Mouse (Mus musculus) intestine, embryonic 14.5 days (tissue): ENCODE measurements around the gene Desi2. TPM values are rescaled to one million over a fixed set of nuclear protein-coding genes. Genes with fewer than 3 reads are reported as not detected.
"Not testable (repeated sequence)": the region's sequence is repeated elsewhere in the genome, so short reads cannot be mapped to it uniquely, and the experiment has no call there.

Source experiments
- ATAC-seq: fragments of 200-750 bp; cut with Nextera tagmentation; replicated peaks from 2 replicates; pipeline ENCODE4 v1.8.0; 2017; ENCODE audit warnings: low read depth, moderate number of reproducible peaks, moderate TSS enrichment, moderate library complexity; ENCODE audit not compliant: low FRiP score, low TSS enrichment
- DNase-seq: peaks from one replicate; pipeline ENCODE4 v3.0.0-alpha.2; 2018; ENCODE audit warnings: low spot score
- H3K27ac ChIP-seq: fragments of 300-500 bp; sonication (generic); 2 replicates; pipeline ENCODE4 v1.5.1; 2014; ENCODE audit warnings: low read depth, mild to moderate bottlenecking, control low read depth
- H3K27me3 ChIP-seq: fragments of 300-500 bp; sonication (generic); replicated peaks from 2 replicates; pipeline ENCODE4 v1.6.1; 2014; ENCODE audit warnings: low read length, control low read depth; ENCODE audit not compliant: control insufficient read depth, insufficient read depth
- H3K36me3 ChIP-seq: fragments of 300-500 bp; sonication (generic); 2 replicates; pipeline ENCODE4 v1.6.1; 2014; ENCODE audit warnings: low read length, control low read depth; ENCODE audit not compliant: control insufficient read depth, insufficient read depth
- H3K4me1 ChIP-seq: fragments of 300-500 bp; sonication (generic); replicated peaks from 2 replicates; pipeline ENCODE4 v1.6.1; 2014; ENCODE audit warnings: low read length, control low read depth, mixed read lengths; ENCODE audit not compliant: control insufficient read depth, insufficient read depth
- H3K4me2 ChIP-seq: fragments of 300-500 bp; sonication (generic); 2 replicates; pipeline ENCODE4 v1.6.1; 2014; ENCODE audit warnings: low read length
- H3K4me3 ChIP-seq: fragments of 300-500 bp; sonication (generic); 2 replicates; pipeline ENCODE4 v1.5.1; 2014; ENCODE audit warnings: low read depth, low read length, control low read depth, mixed read lengths
- H3K9ac ChIP-seq: fragments of 300-500 bp; sonication (generic); 2 replicates; pipeline ENCODE4 v1.6.1; 2014; ENCODE audit warnings: mild to moderate bottlenecking, low read length
- H3K9me3 ChIP-seq: fragments of 300-500 bp; sonication (generic); 2 replicates; pipeline ENCODE4 v1.6.1; 2016; ENCODE audit warnings: low read length, control low read depth; ENCODE audit not compliant: control insufficient read depth
- WGBS: fragments of 180-500 bp; shearing (Covaris S2); extraction: QIAGEN DNeasy Blood & Tissue Kit; methylation state at CpG from one replicate; pipeline ENCODE4 v1.1.7; 2014; 5-methylcytosine and 5-hydroxymethylcytosine counted together
- polyA plus RNA-seq: library from polyadenylated mRNA; unstranded; fragments of >200 nt; fragmentation: Nextera tagmentation; extraction: Ambion mirVana; gene quantifications from 2 replicates; pipeline ENCODE4 v1.2.1, GENCODE M21; 2014

Desi2 gene
- polyA plus RNA-seq, 1 experiment from 2014 or later = 23.4 TPM

DNA sequence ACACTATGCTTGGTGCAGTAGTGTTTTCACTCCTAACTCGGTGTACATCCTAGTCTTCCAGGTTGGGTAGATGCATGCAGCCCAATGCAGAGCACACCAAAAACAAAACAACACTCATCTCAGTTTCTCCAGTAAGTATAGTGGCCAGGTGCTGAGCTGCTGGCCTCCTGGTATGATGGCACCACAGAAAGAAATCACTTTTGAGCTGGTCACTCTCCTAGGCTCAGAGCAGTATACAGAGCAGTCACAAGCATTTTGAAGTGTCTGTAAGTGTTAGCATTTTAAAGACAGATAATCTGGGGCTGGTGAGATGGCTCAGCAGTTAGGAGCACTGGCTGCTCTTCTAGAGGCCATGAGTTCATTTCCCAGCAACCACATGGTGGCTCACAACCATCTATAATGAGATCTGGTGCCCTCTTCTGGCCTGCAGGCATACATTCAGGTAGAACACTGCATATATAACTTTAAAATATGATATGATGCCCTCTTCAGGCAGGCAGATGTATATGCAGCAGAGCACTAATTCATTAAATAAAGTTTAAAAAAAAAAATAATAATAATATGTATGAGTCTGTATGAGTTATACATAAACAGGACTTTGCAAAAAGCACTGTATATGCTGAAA lies 54.8 kb downstream of the Desi2 start:
- no peak overlapping the region for H3K4me2 ChIP-seq
- H3K27me3 ChIP-seq = no peaks in the 10 kb centered on the region
- H3K9ac ChIP-seq = no peak overlapping the region
- ATAC-seq (no peak), DNase-seq (no peak)
- no peaks in the 10 kb centered on the region for H3K9me3 ChIP-seq
- no peaks in the 10 kb centered on the region for H3K4me1 ChIP-seq
- H3K36me3 ChIP-seq = peaks cover 18% of the 10 kb centered on the region; the same call in 1 of the 2 replicates
- H3K27ac ChIP-seq = no peak overlapping the region
- no peak overlapping the region for H3K4me3 ChIP-seq
- whole genome bisulfite sequencing = 100% methylated on average over 1 of the region's 1 CpGs

DNA sequence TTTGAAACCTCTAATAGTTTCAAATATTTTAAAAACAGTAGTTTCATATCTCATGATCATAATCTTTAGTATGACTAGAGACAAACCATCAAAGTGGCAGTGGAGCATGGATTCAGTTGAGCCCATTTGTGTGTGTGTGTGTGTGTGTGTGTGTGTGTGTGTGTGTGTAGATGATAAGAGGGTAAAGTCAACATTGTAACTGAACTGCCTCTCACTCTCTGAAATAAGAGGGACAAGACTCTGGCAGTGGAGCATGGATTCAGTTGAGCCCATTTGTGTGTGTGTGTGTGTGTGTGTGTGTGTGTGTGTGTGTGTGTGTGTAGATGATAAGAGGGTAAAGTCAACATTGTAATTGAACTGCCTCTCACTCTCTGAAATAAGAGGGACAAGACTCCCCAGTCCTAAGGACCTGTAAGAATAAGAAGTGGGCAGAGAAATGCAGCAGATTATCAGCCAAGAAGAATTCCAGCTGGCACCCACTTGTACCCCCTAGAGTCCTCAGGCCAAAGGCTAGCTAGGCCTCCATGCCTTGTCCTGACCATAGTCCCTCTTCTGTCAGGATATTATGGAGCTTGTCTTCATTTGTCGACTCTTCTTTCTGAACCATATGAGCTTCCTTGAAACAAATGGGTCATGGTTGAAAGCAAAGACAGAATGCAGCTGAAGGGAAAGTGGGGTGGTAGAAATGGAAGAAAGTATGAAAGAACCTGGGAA lies 61.0 kb downstream of the Desi2 start:
- Histone ChIP-seq H3K4me2 (no peak overlapping the region), H3K9me3 (no peaks in the 10 kb centered on the region), H3K4me3 (no peak overlapping the region), H3K4me1 (no peaks in the 10 kb centered on the region), H3K27me3 (no peaks in the 10 kb centered on the region), H3K9ac (no peak overlapping the region), H3K36me3 (peaks cover 26% of the 10 kb centered on the region; the same call in 1 of the 2 replicates), H3K27ac (no peak overlapping the region)
- DNase-seq (no peak), ATAC-seq (0 out of 2 replicates have a peak, but pooled peaks have one; percentile 19)
- 88% methylated on average over 1 of the region's 1 CpGs for WGBS

- DNase-seq (no peak), ATAC-seq (no peak)
- H3K4me1 ChIP-seq = no peaks in the 10 kb centered on the region
- H3K36me3 ChIP-seq = peaks cover 15% of the 10 kb centered on the region; the same call in 1 of the 2 replicates
- no peak overlapping the region for H3K4me2 ChIP-seq
- H3K9ac ChIP-seq = no peak overlapping the region
- no peaks in the 10 kb centered on the region for H3K27me3 ChIP-seq
- WGBS = 86% methylated on average over 4 of the region's 4 CpGs
- H3K27ac ChIP-seq = no peak overlapping the region
- H3K9me3 ChIP-seq = no peaks in the 10 kb centered on the region
- no peak overlapping the region for H3K4me3 ChIP-seq
Measured at GRCm38 (mm10) chr1:178254598-178254997, 67.4 kb downstream of the Desi2 start.

GRCm38 (mm10) chr1:178256351-178256750 lies 69.1 kb downstream of the Desi2 start:
- Histone ChIP-seq H3K4me1 (no peaks in the 10 kb centered on the region), H3K4me3 (no peak overlapping the region), H3K4me2 (no peak overlapping the region), H3K27me3 (no peaks in the 10 kb centered on the region), H3K9ac (no peak overlapping the region), H3K9me3 (no peaks in the 10 kb centered on the region), H3K27ac (no peak overlapping the region), H3K36me3 (0 out of 2 replicates have a peak, but pooled peaks cover 4% of the 10 kb centered on the region)
- no peak for DNase-seq
- 92% methylated on average over 4 of the region's 4 CpGs for WGBS
- no peak for ATAC-seq

DNA sequence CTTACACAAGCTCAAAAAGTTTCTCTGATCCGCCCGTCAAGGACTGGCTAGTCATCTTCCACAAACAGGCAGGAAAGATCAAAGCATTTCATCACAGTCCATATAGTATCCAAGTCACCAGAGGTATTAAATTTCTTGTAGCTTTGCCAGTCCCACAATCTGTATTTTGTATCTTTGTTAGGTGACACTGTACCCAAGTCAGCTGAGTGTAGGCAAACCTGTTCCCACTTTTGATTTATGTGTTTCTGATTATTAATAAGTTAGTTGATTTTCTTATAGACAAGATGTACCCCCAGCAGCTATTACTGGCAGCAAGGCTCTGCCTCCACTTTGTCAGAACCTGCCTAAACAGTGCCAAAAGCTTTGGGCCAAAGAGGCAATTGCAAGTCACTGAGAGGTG lies 71.6 kb downstream of the Desi2 start:
- H3K4me1 ChIP-seq = no peaks in the 10 kb centered on the region
- 94% methylated on average over 2 of the region's 2 CpGs for WGBS
- DNase-seq (no peak), ATAC-seq (no peak)
- no peaks in the 10 kb centered on the region for H3K27me3 ChIP-seq
- H3K36me3 ChIP-seq = 0 out of 2 replicates have a peak, but pooled peaks cover 2% of the 10 kb centered on the region
- no peak overlapping the region for H3K9ac ChIP-seq
- no peak overlapping the region for H3K27ac ChIP-seq
- H3K4me2 ChIP-seq = no peak overlapping the region
- no peak overlapping the region for H3K4me3 ChIP-seq
- no peaks in the 10 kb centered on the region for H3K9me3 ChIP-seq

DNA sequence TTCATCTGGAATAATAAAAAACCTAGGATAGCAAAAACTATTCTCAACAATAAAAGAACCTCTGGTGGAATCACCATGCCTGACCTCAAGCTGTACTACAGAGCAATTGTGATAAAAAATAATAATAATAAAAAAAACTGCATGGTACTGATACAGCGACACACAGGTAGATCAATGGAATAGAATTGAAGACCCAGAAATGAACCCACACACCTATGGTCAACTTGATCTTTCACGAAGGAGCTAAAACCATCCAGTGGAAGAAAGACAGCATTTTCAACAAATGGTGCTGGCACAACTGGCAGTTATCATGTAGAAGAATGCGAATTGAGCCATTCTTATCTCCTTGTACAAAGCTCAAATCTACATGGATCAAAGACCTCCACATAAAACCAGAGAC lies 78.2 kb downstream of the Desi2 start:
- DNase-seq, H3K4me3 ChIP-seq, H3K4me2 ChIP-seq, H3K9ac ChIP-seq, ATAC-seq, H3K9me3 ChIP-seq, H3K27ac ChIP-seq, H3K27me3 ChIP-seq, H3K36me3 ChIP-seq, H3K4me1 ChIP-seq: not testable (repeated sequence)
- WGBS = 89% methylated on average over 3 of the region's 3 CpGs

GRCm38 (mm10) chr1:178270635-178271034 lies 83.4 kb downstream of the Desi2 start:
- no peak overlapping the region for H3K4me2 ChIP-seq
- no peak overlapping the region for H3K9ac ChIP-seq
- no peaks in the 10 kb centered on the region for H3K9me3 ChIP-seq
- no peaks in the 10 kb centered on the region for H3K4me1 ChIP-seq
- no peaks in the 10 kb centered on the region for H3K27me3 ChIP-seq
- H3K36me3 ChIP-seq = no peaks in the 10 kb centered on the region
- ATAC-seq (no peak), DNase-seq (no peak)
- H3K27ac ChIP-seq = no peak overlapping the region
- no peak overlapping the region for H3K4me3 ChIP-seq
- WGBS = 65% methylated on average over 6 of the region's 6 CpGs

DNA sequence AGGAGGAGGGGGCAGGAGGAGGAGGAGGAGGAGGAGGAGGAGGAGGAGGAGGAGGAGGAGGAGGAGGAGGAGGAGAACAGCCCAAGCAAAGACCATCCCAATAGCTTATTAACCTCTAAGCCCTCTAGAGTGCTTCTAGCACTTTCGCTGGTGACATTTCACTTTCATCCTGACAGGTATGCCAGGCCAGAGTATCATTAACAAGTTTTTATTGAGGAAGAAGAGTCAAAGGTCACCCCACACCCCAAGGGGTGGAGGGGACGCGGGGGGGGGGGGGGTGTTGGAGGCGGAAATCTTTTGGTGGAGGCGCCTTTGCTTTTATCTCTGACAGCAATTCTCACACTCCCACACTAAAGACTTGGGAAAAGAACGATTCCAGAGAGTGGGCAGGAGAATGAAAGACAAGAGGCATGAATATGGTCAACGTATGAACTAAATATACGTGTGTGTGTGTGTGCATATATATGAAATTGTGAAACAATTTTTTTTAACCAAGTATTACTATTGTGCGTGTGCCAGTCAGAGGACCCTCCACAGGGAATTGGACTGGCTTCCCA lies 88.0 kb downstream of the Desi2 start:
- no peaks in the 10 kb centered on the region for H3K36me3 ChIP-seq
- peak overlapping the region; percentile 47 for H3K4me2 ChIP-seq
- WGBS = 29% methylated on average over 9 of the region's 9 CpGs
- H3K27me3 ChIP-seq = no peaks in the 10 kb centered on the region
- ATAC-seq (peak; percentile 25), DNase-seq (no peak)
- H3K4me3 ChIP-seq = peak overlapping the region; percentile 53
- H3K9ac ChIP-seq = no peak overlapping the region
- 0 out of 2 replicates have a peak, but pooled peaks cover 3% of the 10 kb centered on the region for H3K4me1 ChIP-seq
- H3K9me3 ChIP-seq = no peaks in the 10 kb centered on the region
- H3K27ac ChIP-seq = no peak overlapping the region
